Mouse (Mus musculus) hindbrain, embryonic 16.5 days (tissue): ENCODE measurements around the gene Soat2. TPM values are rescaled to one million over a fixed set of nuclear protein-coding genes. Genes with fewer than 3 reads are reported as not detected.
"Not testable (repeated sequence)": the region's sequence is repeated elsewhere in the genome, so short reads cannot be mapped to it uniquely, and the experiment has no call there.

Source experiments
- ATAC-seq: fragments of 200-750 bp; cut with Nextera tagmentation; 2 replicates; pipeline ENCODE4 v1.8.0; 2017; ENCODE audit warnings: moderate TSS enrichment, moderate library complexity
- H3K27ac ChIP-seq: fragments of 300-500 bp; sonication (generic); 2 replicates; pipeline ENCODE4 v1.5.1; 2014; ENCODE audit warnings: low read depth, mild to moderate bottlenecking, control low read depth, low read length, moderate library complexity
- H3K27me3 ChIP-seq: fragments of 300-500 bp; sonication (generic); replicated peaks from 2 replicates; pipeline ENCODE4 v1.6.1; 2014; ENCODE audit warnings: low read length; ENCODE audit not compliant: control insufficient read depth, insufficient read depth
- H3K36me3 ChIP-seq: fragments of 300-500 bp; sonication (generic); 2 replicates; pipeline ENCODE4 v1.6.1; 2014; ENCODE audit warnings: mild to moderate bottlenecking, low read length, moderate library complexity, mixed read lengths; ENCODE audit not compliant: control insufficient read depth, insufficient read depth
- H3K4me1 ChIP-seq: fragments of 300-500 bp; sonication (generic); 2 replicates; pipeline ENCODE4 v1.6.1; 2014; ENCODE audit warnings: low read depth, low read length; ENCODE audit not compliant: control insufficient read depth, insufficient read depth
- H3K4me2 ChIP-seq: fragments of 300-500 bp; sonication (generic); 2 replicates; pipeline ENCODE4 v1.6.1; 2014; ENCODE audit warnings: mild to moderate bottlenecking, low read length, control low read depth, moderate library complexity
- H3K4me3 ChIP-seq: fragments of 300-500 bp; sonication (generic); 2 replicates; pipeline ENCODE4 v1.5.1; 2014; ENCODE audit warnings: mild to moderate bottlenecking, low read length, control low read depth, moderate library complexity
- H3K9ac ChIP-seq: fragments of 300-500 bp; sonication (generic); 2 replicates; pipeline ENCODE4 v1.6.1; 2014; ENCODE audit warnings: low read depth, mild to moderate bottlenecking, control low read depth, low read length, moderate library complexity
- H3K9me3 ChIP-seq: fragments of 300-500 bp; sonication (generic); 2 replicates; pipeline ENCODE4 v1.6.1; 2014; ENCODE audit warnings: mild to moderate bottlenecking, low read length, moderate library complexity; ENCODE audit not compliant: control insufficient read depth
- whole genome bisulfite sequencing: fragments of 180-500 bp; shearing (Covaris S2); extraction: QIAGEN DNeasy Blood & Tissue Kit; methylation state at CpG from one replicate; pipeline ENCODE4 v1.1.7; 2014; 5-methylcytosine and 5-hydroxymethylcytosine counted together
- polyA plus RNA-seq: library from polyadenylated mRNA; unstranded; fragments of >200 nt; fragmentation: Nextera tagmentation; extraction: Ambion mirVana; gene quantifications from 2 replicates; pipeline ENCODE4 v1.2.1, GENCODE M21; 2015

The Soat2 gene
- polyA plus RNA-seq, 1 experiment from 2014 or later: not detected

DNA sequence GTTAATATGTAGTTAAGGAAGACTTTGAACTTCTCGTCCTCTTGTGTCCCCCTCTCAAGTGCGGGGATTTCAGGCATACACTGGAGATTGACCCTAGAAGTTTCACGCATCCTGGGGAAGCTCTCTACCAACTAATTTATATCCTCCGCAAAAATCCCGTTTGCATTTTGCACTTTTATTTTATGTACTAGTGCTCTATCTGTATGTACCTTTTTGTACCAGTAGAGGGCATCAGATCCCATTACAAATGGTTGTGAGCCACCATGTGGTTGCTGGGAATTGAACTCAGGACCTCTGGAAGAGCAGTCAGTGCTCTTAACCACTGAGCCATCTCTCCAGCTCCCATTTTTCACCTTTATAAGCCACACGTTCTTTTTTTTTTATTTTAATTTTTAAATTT lies 4.7 kb downstream of the Soat2 start:
- 93% methylated on average over 6 of the region's 6 CpGs for WGBS
- not testable (repeated sequence) for H3K9me3 ChIP-seq, ATAC-seq, H3K27ac ChIP-seq, H3K4me1 ChIP-seq, H3K4me2 ChIP-seq, H3K4me3 ChIP-seq, H3K36me3 ChIP-seq, H3K27me3 ChIP-seq, H3K9ac ChIP-seq

DNA sequence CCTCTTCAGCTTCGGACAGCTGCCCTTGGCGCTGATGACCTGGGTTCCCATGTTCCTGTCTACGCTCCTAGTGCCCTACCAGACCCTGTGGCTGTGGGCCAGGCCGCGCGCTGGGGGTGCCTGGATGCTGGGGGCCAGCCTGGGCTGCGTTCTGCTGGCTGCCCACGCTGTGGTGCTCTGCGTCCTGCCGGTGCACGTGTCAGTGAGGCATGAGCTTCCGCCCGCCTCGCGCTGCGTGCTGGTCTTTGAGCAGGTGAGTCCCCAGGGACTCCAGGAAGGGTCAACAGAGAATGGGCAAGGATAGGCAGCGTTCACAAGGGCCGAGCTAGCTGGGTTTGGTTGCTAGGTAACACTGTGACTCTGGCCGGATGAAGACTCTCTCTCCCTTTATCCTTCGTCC lies 6.5 kb downstream of the Soat2 start:
- H3K4me1 ChIP-seq: peaks cover 5% of the 10 kb centered on the region
- no peaks in the 10 kb centered on the region for H3K27me3 ChIP-seq
- peak; percentile 58 for ATAC-seq
- no peaks in the 10 kb centered on the region for H3K9me3 ChIP-seq
- no peak overlapping the region for H3K4me3 ChIP-seq
- no peaks in the 10 kb centered on the region for H3K36me3 ChIP-seq
- H3K27ac ChIP-seq: no peak overlapping the region; the same call in 1 of the 2 replicates
- H3K4me2 ChIP-seq: peak overlapping the region; percentile 32; the same call in 1 of the 2 replicates
- 23% methylated on average over 20 of the region's 20 CpGs for WGBS
- H3K9ac ChIP-seq: no peak overlapping the region

DNA sequence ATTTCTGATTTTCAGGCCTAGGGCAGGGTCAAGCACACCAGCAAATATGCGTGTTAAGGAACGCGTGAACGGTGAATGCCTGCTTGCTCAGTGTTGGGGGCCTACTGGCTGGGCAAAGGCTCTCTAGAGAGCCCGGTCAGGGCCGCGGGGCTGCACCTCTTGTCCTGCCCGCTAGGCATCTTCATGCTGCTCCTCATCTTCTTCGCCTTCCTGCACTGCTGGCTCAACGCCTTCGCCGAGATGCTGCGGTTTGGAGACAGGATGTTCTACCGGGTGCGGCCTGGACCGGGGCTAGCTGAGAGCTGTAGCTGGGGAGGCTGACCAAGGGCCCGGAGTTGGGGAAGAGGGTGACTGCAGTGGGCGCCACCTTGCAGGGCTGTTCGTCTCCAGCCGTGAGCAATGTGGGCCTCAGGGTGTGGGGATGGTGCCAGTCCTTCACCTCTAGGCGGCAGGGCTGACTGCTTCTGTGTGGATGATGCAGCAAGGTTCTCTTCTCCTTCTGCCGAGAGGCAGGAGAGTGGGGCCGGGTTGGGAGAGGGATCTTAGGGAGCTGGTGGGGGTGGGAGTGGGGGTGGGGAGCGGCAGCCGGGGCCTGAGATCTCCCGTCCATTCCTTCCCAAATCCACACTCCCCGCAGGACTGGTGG lies 10.2 kb downstream of the Soat2 start:
- Histone ChIP-seq H3K9me3 (no peaks in the 10 kb centered on the region), H3K4me2 (no peak overlapping the region), H3K4me1 (peaks cover 5% of the 10 kb centered on the region), H3K36me3 (no peaks in the 10 kb centered on the region), H3K27ac (no peak overlapping the region), H3K9ac (no peak overlapping the region), H3K4me3 (no peak overlapping the region), H3K27me3 (no peaks in the 10 kb centered on the region)
- ATAC-seq: no peak
- 63% methylated on average over 26 of the region's 27 CpGs for WGBS

DNA sequence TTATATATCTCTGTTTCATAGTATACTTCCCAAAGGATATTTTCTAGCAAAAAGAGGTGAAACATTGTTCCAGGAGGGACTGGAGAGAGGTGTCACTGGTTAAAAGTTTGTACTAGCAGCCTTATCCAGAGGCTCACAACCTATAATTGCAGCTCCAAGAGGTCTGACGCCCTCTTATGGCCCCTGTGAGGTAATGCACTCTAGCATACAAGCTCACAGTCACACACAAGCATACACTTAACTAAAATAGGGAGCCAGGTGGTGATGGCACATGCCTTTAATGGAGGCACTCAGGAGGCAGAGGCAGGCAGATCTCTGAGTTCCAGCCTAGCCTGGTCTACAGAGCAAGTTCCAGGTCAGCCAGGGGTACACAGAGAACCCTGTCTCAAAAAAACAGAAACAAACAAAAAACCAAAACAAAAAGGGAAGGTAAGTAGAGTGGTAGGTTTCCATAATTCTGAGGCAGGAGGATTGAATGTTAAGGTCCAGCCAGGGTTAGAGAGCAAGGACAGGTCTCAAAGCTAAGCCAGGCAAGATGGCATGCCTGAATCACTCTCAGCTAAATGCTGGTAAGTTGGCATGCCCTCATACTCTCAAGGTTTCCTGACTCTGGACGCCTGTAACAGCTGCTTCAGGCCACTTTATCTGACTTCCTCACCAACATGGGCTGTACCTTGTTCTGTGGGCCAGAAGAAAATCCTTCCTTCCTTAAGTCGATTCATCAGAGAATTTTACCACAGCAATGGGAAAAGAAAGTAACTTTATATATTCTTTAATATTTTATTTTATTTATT lies 13.8 kb downstream of the Soat2 start:
- H3K9me3 ChIP-seq: no peaks in the 10 kb centered on the region
- no peak overlapping the region for H3K4me2 ChIP-seq
- H3K4me3 ChIP-seq: no peak overlapping the region
- no peak overlapping the region for H3K9ac ChIP-seq
- H3K27me3 ChIP-seq: no peaks in the 10 kb centered on the region
- no peak for ATAC-seq
- 57% methylated on average over 3 of the region's 3 CpGs for WGBS
- H3K4me1 ChIP-seq: no peaks in the 10 kb centered on the region
- no peaks in the 10 kb centered on the region for H3K36me3 ChIP-seq
- no peak overlapping the region for H3K27ac ChIP-seq

DNA sequence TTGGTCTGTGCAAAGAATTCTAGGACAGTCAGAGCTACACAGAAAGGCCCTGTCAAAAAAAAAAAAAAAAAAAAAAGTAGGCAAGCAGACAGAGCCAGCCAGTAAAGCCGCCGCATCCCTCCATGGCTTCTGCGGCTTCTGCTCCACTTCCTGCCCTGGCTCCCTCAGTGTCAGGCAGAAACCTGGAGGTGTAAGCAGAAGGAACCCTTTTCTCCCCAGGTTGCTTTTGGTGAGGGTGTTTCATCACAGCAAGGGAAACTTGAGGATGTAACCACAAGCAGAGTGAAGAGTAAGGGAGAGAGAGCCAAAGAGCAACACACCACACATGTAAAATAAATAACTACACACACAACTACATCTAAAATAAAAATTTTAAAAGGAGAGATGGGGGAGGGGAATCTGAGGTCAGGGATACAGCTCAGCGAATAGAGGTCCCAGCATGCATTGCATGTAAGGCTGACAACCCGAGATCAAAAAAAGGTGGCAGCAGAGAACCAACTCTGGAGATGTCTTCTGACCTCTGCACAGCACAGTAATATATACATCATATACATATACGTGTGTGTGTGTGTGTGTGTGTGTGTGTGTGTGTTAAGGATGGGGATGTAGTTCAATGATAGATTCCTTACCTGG lies 15.3 kb downstream of the Soat2 start:
- H3K27me3 ChIP-seq: no peaks in the 10 kb centered on the region
- no peaks in the 10 kb centered on the region for H3K9me3 ChIP-seq
- no peak overlapping the region for H3K9ac ChIP-seq
- H3K4me1 ChIP-seq: no peaks in the 10 kb centered on the region
- no peak for ATAC-seq
- no peak overlapping the region for H3K27ac ChIP-seq
- H3K4me2 ChIP-seq: no peak overlapping the region
- H3K36me3 ChIP-seq: no peaks in the 10 kb centered on the region
- 58% methylated on average over 6 of the region's 6 CpGs for WGBS
- no peak overlapping the region for H3K4me3 ChIP-seq

DNA sequence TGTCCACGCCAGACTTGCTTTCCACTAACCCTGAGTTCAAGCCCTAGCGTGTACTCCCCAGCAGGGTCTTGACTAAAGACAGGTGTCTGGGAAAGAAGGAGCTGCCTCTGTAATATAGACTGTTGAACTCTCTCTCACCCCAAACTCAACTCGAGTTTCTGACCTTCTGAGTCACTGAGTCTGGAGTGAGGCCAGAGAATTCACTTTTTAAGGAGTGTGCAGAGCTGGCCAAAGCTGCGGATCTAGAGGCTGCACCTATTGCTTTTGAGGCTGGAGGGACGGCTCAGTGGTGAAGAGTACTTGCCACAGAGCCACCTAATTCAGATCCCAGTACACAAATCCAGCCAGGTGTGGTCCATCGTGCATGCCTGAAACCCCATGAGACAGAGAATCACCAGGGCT lies 17.3 kb downstream of the Soat2 start:
- no peak overlapping the region for H3K4me2 ChIP-seq
- no peaks in the 10 kb centered on the region for H3K4me1 ChIP-seq
- no peaks in the 10 kb centered on the region for H3K36me3 ChIP-seq
- H3K9ac ChIP-seq: no peak overlapping the region
- WGBS: 64% methylated on average over 6 of the region's 6 CpGs
- H3K27me3 ChIP-seq: no peaks in the 10 kb centered on the region
- no peak for ATAC-seq
- H3K9me3 ChIP-seq: peaks cover 3% of the 10 kb centered on the region; the same call in 1 of the 2 replicates
- no peak overlapping the region for H3K27ac ChIP-seq
- H3K4me3 ChIP-seq: no peak overlapping the region

DNA sequence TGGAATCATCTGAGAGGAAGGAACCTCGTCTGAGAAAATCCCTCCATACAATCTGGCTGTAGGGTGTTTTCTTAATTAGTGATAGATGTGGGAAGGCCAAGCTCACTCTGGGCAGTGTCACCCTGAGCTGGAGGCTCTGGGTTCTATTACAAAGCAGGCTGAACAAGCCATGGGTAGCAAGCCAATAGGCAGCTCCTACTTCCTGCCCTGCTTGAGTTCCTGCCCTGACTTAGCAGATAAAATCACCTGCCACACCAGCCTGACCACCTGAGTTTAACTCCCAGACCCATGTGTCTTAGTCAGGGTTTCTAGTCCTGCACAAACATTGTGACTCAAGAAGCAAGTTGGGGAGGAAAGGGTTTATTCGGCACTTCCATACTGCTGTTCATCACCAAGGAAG lies 18.7 kb downstream of the Soat2 start:
- no peak overlapping the region for H3K27ac ChIP-seq
- H3K4me2 ChIP-seq: no peak overlapping the region
- ATAC-seq: no peak
- H3K9me3 ChIP-seq: peaks cover 3% of the 10 kb centered on the region; the same call in 1 of the 2 replicates
- no peak overlapping the region for H3K9ac ChIP-seq
- H3K27me3 ChIP-seq: no peaks in the 10 kb centered on the region
- H3K4me1 ChIP-seq: no peaks in the 10 kb centered on the region
- H3K36me3 ChIP-seq: no peaks in the 10 kb centered on the region
- H3K4me3 ChIP-seq: no peak overlapping the region
- WGBS: 62% methylated on average over 2 of the region's 2 CpGs

DNA sequence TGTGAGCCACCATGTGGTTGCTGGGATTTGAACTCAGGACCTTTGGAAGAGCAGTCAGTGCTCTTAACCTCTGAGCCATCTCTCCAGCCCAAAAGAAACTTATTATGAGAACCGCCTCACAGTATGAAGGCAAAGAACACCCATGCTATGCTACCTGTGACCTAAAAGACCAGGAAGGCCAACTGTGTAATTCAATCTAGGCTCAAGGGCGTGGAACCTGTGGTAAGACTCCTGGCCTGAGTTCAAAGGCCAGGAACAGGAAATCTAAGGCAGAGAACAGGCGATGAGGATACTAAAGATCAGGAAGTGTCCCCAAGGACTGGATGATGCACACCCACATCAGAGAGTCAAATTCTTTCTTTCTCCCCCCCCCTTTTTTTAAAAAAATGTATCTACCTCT lies 23.3 kb downstream of the Soat2 start:
- WGBS: 89% methylated on average over 3 of the region's 3 CpGs
- Histone ChIP-seq H3K9me3 (peaks cover 5% of the 10 kb centered on the region; the same call in 1 of the 2 replicates), H3K4me1 (no peaks in the 10 kb centered on the region), H3K9ac (no peak overlapping the region), H3K4me3 (no peak overlapping the region), H3K4me2 (no peak overlapping the region), H3K27me3 (no peaks in the 10 kb centered on the region), H3K36me3 (peaks cover 2% of the 10 kb centered on the region; the same call in 1 of the 2 replicates), H3K27ac (no peak overlapping the region)
- no peak for ATAC-seq

DNA sequence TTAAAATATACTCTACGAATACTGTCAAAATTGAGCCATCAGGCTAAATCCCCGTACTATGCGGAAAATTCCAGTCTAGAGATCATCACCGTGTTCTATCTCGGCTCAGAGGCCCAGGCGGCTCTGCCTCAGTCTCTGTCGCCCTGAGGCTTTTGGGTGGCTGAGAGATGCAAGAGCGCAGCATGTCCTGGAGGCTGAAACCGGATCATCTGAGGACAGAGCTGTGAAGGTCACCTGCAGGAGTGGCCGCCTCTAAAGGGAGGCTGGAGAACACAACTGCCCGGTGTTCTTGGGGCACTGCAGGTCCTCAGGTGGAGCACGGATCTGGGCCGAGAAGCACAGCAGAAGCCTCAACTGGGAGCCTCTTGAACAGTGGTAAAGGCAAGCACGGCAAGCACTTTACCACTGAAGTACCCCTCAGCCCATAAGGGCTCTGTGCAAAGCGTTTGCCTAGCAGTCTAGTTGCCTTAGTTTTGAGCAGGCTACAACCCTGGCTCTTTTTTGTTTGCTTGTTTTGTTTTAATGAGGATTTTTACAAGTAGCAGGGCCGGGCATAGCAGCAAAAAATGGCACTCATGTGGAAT lies 25.5 kb downstream of the Soat2 start:
- Histone ChIP-seq H3K9ac (no peak overlapping the region), H3K4me3 (no peak overlapping the region), H3K4me2 (no peak overlapping the region), H3K9me3 (peaks cover 5% of the 10 kb centered on the region; the same call in 1 of the 2 replicates), H3K27me3 (no peaks in the 10 kb centered on the region), H3K27ac (no peak overlapping the region), H3K36me3 (peaks cover 2% of the 10 kb centered on the region; the same call in 1 of the 2 replicates), H3K4me1 (no peaks in the 10 kb centered on the region)
- ATAC-seq: no peak
- 91% methylated on average over 16 of the region's 16 CpGs for WGBS
